Mouse (Mus musculus) ES-Bruce4 (cell line): ENCODE data around the gene Gm49361.

Source experiments
- CTCF ChIP-seq: IDR thresholded peaks from one replicate; pipeline ENCODE4 v1.8.1; 2011; ENCODE audit warnings: low read depth, low read length
- POLR2A ChIP-seq: IDR thresholded peaks from one replicate; pipeline ENCODE4 v1.8.1; 2011; ENCODE audit warnings: low read length; ENCODE audit not compliant: insufficient read depth

GRCm38 (mm10) chr14:57646155-57646554 lies 99.7 kb downstream of the Gm49361 start:
- TF ChIP-seq CTCF, result no peak
- no peak for TF ChIP-seq POLR2A
